Mouse (Mus musculus) Muller cell, postnatal 12 days (primary cell): ENCODE data around the gene Spaca7.

ENCODE experiments used
- DNase-seq: peaks from one replicate; pipeline ENCODE4 v3.0.0-alpha.2; 2015; ENCODE audit errors: inconsistent ontology term

Gene Spaca7

GRCm38 (mm10) chr8:12572814-12573534 lies at the start of gene Spaca7:
Gene Spaca7, plus strand, starts transcription at chr8:12573029.
- no peak for DNase-seq

GRCm38 (mm10) chr8:12524279-12524678 lies 48.5 kb upstream of the Spaca7 start:
- no peak for DNase-seq

DNA sequence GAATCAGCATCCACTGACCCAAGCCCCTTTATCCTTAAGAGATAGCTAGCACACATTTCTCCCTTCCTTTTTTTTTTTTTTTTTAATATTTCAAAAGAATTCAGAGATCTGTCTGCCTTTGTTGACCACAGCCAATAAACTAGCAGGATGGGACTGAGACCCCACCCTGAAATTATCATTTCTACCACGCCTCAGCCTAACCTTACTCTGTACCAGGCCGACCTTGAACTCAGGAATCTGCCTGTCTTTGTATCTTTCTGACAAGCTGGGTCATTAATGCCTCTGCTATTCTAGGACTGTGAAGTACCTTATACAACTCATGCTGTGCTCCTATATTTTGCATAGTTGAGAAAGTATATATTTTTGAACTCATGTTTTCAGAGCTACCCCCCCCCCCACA lies 44.2 kb upstream of the Spaca7 start:
- no peak for DNase-seq

- no peak for DNase-seq
Measured at GRCm38 (mm10) chr8:12535617-12536016, 37.2 kb upstream of the Spaca7 start.

DNA sequence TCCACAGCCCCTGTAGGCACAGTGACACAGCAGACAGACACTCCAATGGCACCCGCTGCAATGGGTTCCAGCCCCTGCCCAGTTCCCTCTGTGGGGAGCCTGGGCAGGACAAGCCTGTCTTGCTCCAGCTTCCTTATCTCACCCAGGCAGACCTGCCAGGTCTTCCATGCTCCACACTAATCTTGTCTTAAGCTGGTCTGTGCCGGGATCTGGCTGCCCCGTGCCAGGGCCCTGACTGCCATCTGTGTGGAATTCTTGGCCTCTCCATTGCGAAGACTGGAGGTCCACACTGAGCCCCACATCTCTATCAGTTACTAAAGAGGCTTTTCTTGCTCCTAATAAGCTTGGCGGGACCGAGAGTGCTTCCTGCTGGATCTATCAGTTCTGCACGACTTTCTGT lies 36.5 kb upstream of the Spaca7 start:
- no peak for DNase-seq

DNA sequence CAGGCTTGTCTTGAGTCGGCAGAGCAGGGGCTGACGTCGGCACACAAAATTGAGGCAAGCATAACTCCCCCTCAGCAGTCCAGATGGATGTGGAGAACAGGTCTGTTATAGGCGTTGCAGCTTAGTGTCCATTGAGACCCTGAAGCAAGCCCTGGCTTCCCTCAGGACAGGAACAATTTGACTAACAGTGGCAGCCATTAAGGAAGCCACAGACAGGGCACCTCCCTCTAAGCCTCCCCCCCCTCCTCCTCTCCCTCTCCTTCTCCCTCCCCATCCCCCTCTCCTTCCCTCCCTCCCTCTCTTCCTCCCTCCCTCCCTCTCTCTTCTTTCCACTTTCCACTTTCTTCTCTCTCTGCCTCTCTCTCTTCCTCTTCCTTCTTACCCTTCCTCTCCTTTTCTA lies 27.6 kb upstream of the Spaca7 start:
- no peak for DNase-seq

DNA sequence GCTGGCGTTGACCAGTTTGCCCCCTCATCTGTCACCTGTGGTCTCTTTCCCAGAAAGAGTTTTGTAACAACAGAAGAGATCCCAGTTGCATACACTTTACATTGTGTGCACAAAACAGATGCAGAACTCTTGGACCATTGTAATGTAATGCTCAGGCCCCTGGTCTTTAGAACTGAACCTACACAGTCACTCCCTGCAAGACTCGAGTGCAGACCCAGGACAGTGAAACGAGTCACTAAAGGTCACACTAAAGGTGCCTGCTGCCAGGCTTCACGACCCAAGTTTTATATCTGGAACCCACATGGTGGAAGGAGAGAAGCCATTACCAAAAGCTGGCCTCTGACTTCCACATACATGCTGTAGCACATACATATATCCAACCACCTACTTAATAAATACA lies 27.2 kb upstream of the Spaca7 start:
- no peak for DNase-seq

DNA sequence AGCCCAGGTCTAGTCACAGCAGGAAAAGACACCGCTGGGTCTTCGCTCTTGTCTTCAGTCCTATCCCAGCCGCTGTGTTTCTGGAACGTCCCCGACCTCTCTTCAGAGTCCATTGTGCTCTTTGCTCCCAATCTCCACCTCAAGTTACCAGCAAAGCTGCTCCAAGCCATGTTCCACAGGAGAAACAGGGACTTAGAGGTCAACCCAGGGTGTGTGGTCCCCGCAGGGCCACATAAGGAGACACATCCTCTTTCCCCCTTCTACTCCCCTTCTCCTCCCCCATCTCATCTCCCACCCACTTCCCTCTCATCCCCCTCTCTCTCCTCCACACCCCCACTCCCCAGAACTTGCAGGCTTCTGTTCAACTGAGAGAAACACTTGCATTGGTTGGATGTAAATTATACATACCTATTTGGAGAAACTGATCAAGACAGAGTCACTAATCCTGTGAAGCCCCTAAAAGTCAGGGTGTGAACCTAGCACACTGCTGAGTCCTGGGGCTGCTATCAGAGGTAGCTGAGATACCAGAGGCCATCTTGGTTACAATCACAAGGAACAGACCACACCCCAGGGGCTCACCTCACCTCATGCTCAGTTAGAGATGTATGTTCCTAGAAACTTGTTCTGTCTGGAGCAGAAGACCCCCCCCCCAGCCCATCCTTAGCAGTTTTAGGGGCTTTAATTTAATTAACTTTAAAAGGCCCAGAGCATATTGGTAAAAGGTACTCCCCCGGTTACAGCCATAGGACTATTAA lies 25.2 kb upstream of the Spaca7 start:
- no peak for DNase-seq

DNA sequence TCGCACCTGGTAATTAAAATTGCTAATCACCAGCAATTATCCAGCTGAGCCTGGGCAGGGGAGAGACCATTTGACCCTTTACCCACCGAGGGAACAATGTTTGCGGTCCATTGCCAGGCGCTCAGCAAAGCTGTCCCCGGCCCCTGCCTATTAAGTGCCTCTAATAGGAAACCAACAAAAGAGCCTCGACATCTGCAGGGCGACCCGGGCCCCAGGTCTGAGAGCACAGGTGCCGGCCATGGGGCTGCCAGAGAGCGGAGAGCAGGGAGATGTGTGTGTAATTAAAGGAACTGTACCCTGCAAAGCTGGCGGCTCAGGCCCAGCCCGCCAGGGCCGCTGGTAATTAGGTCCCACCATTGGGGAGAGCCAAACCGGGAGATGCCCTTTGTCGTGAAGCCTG lies 24.6 kb upstream of the Spaca7 start:
- no peak for DNase-seq

DNA sequence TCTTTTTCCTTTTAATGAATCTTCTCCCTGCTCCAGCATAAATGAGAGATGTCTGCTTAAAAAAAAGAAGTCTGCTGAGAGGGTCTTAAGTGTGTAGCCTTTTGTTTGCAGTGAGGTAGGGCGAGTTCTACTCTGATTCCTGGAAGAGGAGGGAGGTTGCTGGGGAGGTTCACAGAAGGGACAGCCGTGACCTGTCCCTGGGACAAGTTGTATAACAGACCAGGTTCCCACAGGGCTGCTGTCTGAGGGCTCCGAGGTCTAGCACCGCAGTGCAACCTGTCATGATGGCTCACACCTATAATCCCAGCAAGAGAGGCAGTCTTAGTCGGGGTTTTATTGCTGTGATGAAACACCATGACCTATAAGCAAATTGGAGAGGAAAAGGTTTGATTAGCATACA lies 24.1 kb upstream of the Spaca7 start:
- DNase-seq = no peak

- DNase-seq = no peak
Measured at GRCm38 (mm10) chr8:12555515-12556145, 17.2 kb upstream of the Spaca7 start.

DNA sequence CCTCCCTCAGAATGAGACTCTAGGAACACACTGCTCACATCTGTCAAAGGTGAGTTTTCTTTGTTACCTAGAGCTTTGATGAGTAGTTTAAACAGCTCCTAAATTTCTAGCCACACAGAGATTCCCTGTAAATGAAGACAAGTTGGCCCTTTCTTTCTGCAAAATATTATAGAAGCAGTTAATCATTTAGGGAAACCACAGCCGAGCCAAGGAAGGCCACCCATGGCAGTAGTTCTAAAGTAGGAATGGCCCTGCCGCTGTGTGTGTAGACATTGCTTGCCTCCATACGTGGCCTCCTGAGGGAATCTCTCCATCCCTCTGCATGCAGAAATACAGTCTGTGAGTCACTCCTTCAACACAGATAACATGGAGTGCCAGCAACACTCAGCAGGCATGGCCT lies 14.0 kb upstream of the Spaca7 start:
- DNase-seq = no peak

DNA sequence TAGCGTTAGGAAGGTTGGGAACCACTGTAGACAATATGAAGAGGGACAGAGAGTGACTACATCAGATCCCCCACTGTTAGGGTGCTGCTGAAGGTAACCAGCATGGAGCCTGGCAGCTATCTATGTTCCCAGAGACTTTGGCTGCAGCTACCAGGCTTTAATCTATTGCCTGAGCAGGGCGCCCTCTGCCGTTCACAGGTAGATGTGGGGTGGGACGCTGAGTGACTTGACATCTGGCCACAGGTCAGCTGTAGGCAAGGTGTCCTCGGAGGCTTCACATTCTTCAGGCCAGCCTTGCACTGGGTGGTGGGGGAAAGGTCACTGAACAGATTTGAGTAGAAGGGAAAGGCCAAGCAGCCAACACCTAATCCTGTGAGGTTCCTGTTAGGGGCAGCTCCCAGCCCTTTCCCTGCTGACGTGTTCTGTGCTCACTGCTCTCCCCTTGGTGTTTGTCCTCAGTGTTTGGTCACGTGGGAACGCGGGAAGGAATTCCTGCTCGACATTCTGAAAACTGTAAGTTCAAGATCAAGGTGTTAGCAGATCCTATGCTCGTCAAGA lies 11.3 kb upstream of the Spaca7 start:
- peak; percentile 26 for DNase-seq

GRCm38 (mm10) chr8:12564307-12564706 lies 8.5 kb upstream of the Spaca7 start:
- DNase-seq = peak; percentile 46

GRCm38 (mm10) chr8:12565488-12565887 lies 7.3 kb upstream of the Spaca7 start:
- DNase-seq = no peak

DNA sequence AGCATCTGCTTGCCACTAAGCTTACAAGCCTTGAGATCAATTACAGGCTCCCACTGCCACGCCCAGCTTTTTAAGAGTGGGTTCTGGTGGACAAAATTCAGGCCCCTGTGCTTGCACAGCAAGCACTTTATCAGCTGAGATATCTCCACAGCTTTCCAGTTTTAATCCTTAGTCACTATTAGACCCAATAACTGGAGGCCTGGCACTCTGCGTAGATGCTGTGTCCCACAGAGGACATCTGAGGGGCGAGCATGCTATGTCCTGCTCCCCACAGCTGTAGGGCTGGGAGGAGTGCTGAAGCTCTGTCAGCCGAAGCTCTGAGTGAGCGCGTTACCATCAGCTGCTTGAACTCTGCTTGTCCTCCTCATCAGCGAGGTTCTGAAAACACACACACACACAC lies 6.3 kb upstream of the Spaca7 start:
- no peak for DNase-seq

DNA sequence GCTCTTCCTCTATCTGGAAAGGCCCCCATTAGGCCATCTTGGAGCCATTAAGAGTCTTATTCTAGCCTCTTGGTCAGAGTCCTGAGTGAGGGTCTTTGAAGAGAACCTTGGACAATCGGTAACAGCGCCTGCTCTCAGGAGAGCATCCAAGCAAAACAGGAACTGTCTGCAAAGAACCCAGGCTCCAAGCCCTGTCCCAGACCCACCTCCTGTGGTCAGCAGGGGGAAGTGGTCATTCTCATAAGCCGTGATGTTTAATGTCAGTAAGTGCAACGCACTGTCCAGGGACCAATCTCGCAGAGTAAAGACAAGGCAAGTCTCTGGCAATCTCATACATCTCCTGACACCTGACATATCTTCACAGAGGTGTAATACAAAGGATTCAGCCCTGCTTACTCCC lies 3.2 kb downstream of the Spaca7 start:
- no peak for DNase-seq

GRCm38 (mm10) chr8:12576739-12577138 lies 3.9 kb downstream of the Spaca7 start:
- no peak for DNase-seq

- peak; percentile 45 for DNase-seq
Measured at GRCm38 (mm10) chr8:12579339-12579999, 6.6 kb downstream of the Spaca7 start.

DNA sequence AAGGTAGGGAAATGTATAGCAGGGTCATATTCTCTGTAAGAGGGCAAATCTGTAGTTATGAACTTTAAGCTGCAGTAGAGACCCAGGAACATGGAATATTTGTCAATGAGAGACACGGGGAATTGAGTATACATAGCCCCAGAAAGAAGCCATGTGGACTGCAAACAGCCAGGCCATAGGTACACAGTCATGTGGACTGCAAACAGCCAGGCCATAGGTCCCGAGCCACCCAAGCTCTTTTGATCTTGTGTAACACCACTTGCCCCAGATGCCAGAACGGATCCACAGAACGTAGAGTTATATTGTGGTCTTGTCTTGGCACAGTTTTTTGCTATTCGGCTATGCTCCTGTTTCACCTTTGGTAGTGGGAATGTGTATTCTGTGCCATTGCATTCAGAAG lies 11.0 kb downstream of the Spaca7 start:
- no peak for DNase-seq

GRCm38 (mm10) chr8:12607223-12607622 lies 34.4 kb downstream of the Spaca7 start:
- peak; percentile 55 for DNase-seq

DNA sequence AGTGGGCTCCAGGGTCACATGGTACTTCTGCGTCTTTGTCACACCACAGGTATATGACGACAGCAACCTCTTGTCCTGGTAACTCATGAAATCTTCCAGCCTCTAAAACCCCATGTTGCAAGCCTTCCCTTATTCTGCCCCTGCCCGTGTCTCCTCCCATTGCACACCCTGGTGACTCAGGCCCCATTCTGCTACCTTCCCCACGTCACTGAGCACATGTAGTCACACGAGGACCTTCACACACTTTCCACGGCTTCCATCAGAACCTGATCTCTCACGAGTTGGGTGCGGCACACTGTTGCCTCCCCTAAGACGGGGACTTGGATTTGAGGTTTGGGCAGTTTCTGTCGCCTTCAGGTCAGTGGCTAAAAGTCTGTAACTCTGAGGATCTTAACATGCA lies 36.0 kb downstream of the Spaca7 start:
- no peak for DNase-seq
